ENCODE assay signal across 8 mouse cellular contexts in genomic region chr11:109611303-109612149, GRCm38 (mm10). TPM values are rescaled to one million over a fixed set of nuclear protein-coding genes. Genes with fewer than 3 reads are reported as not detected.
DNase-seq lines count a peak whose midpoint lies in the region; ATAC-seq and TF ChIP-seq lines count a peak whose summit lies in the region.

Gene Wipi1 (minus strand): TSS chr11:109611967.

- peaks cover 26% of the 10 kb centered on the region for H3K4me1 ChIP-seq in E14TG2a.4 (replicated peaks; ENCODE audit: low read depth, low read length)
- peaks cover 16% of the 10 kb centered on the region for H3K4me1 ChIP-seq in forebrain, embryonic 12.5 days
- H3K4me1 ChIP-seq in heart, postnatal 0 days (ENCODE audit: control insufficient read depth, insufficient read depth), result peaks cover 19% of the 10 kb centered on the region
- peaks cover 54% of the 10 kb centered on the region for H3K4me1 ChIP-seq in liver, embryonic 16.5 days (ENCODE audit: control insufficient read depth, low read depth, low read length)
- H3K4me1 ChIP-seq in neural tube, embryonic 13.5 days (replicated peaks), result peaks cover 18% of the 10 kb centered on the region
- H3K4me1 ChIP-seq in testis, adult 2 months (ENCODE audit: control insufficient read depth, insufficient read depth, low read length), result peaks cover 17% of the 10 kb centered on the region

- no peaks in the 10 kb centered on the region for H3K36me3 ChIP-seq in E14TG2a.4 (ENCODE audit: insufficient read depth, low read length)
- H3K36me3 ChIP-seq in forebrain, embryonic 12.5 days (replicated peaks), result no peaks in the 10 kb centered on the region
- H3K36me3 ChIP-seq in heart, postnatal 0 days (replicated peaks; ENCODE audit: control insufficient read depth, insufficient read depth, low read length), result 0 out of 2 replicates have a peak, but pooled peaks cover 3% of the 10 kb centered on the region
- no peaks in the 10 kb centered on the region for H3K36me3 ChIP-seq in liver, embryonic 16.5 days (ENCODE audit: control insufficient read depth, insufficient read depth)
- H3K36me3 ChIP-seq in neural tube, embryonic 13.5 days, result no peaks in the 10 kb centered on the region
- H3K36me3 ChIP-seq in testis, adult 2 months (ENCODE audit: control insufficient read depth, insufficient read depth, low read length), result no peaks in the 10 kb centered on the region

- ATAC-seq in forebrain, embryonic 12.5 days (ENCODE audit: low FRiP score), result peak; percentile 96
- ATAC-seq in heart, postnatal 0 days (ENCODE audit: insufficient read depth, low read depth), result peak; percentile 95
- peak; percentile 90 for ATAC-seq in liver, embryonic 16.5 days (ENCODE audit: low read depth)
- ATAC-seq in neural tube, embryonic 13.5 days (ENCODE audit: low read depth), result peak; percentile 97

- TF ChIP-seq POLR2A in testis, adult 2 months (IDR thresholded peaks at IDR 0.05; ENCODE audit: control insufficient read depth, low read depth, low read length), result peak; percentile 89

- peak within 1 kb of the TSS; percentile 91 for H3K4me2 ChIP-seq in forebrain, embryonic 12.5 days
- peak within 1 kb of the TSS; percentile 83 for H3K4me2 ChIP-seq in heart, postnatal 0 days (ENCODE audit: low read depth, low read length)
- H3K4me2 ChIP-seq in liver, embryonic 16.5 days (ENCODE audit: low read depth, low read length), result peak within 1 kb of the TSS; percentile 95
- H3K4me2 ChIP-seq in neural tube, embryonic 13.5 days, result peak within 1 kb of the TSS; percentile 84

- peaks cover 12% of the 10 kb centered on the region for H3K27me3 ChIP-seq in E14TG2a.4 (ENCODE audit: insufficient read depth, low read length)
- 0 out of 2 replicates have a peak, but pooled peaks cover 12% of the 10 kb centered on the region for H3K27me3 ChIP-seq in forebrain, embryonic 12.5 days
- no peaks in the 10 kb centered on the region for H3K27me3 ChIP-seq in heart, postnatal 0 days (ENCODE audit: control insufficient read depth, insufficient read depth, low read length)
- H3K27me3 ChIP-seq in liver, embryonic 16.5 days (ENCODE audit: control insufficient read depth, insufficient read depth, low read depth, low read length), result no peaks in the 10 kb centered on the region
- H3K27me3 ChIP-seq in neural tube, embryonic 13.5 days, result peaks cover 9% of the 10 kb centered on the region; the same call in 1 of the 2 replicates
- H3K27me3 ChIP-seq in testis, adult 2 months (ENCODE audit: control insufficient read depth, insufficient read depth, low read length), result no peaks in the 10 kb centered on the region

- no peak for TF ChIP-seq EP300 in heart, postnatal 0 days (IDR thresholded peaks at IDR 0.05; ENCODE audit: low read depth)

- DNase-seq in c-Kit-positive CD71-positive TER-119-positive erythroid progenitor cells, embryonic 14.5 days (ENCODE audit: low spot score), result peak; percentile 99
- DNase-seq in heart, postnatal 0 days (ENCODE audit: low spot score), result peak; percentile 100
- peak; percentile 100 for DNase-seq in kidney, postnatal 4 days

- H3K4me3 ChIP-seq in E14TG2a.4 (replicated peaks; ENCODE audit: low read length), result peak within 1 kb of the TSS; percentile 95
- peak within 1 kb of the TSS; percentile 61 for H3K4me3 ChIP-seq in forebrain, embryonic 12.5 days (replicated peaks)
- peak within 1 kb of the TSS; percentile 94 for H3K4me3 ChIP-seq in heart, postnatal 0 days (ENCODE audit: low read depth, low read length)
- H3K4me3 ChIP-seq in liver, embryonic 16.5 days (ENCODE audit: low read depth, low read length), result peak within 1 kb of the TSS; percentile 91
- H3K4me3 ChIP-seq in neural tube, embryonic 13.5 days, result peak within 1 kb of the TSS; percentile 71
- peak within 1 kb of the TSS; percentile 92 for H3K4me3 ChIP-seq in testis, adult 2 months (ENCODE audit: control insufficient read depth, low read depth, low read length)

- 0 out of 2 replicates have a peak within 1 kb of the TSS, but pooled peaks have one; percentile 32 for H3K27ac ChIP-seq in forebrain, embryonic 12.5 days
- H3K27ac ChIP-seq in heart, postnatal 0 days (ENCODE audit: low read depth), result peak within 1 kb of the TSS; percentile 97
- peak within 1 kb of the TSS; percentile 98 for H3K27ac ChIP-seq in liver, embryonic 16.5 days (ENCODE audit: low read length)
- H3K27ac ChIP-seq in neural tube, embryonic 13.5 days (replicated peaks), result peak within 1 kb of the TSS; percentile 70; the same call in 1 of the 2 replicates
- H3K27ac ChIP-seq in testis, adult 2 months (ENCODE audit: control insufficient read depth, insufficient read depth, low read depth, low read length), result peak within 1 kb of the TSS; percentile 80

- H3K9me3 ChIP-seq in E14TG2a.4 (ENCODE audit: low read length), result no peaks in the 10 kb centered on the region
- no peaks in the 10 kb centered on the region for H3K9me3 ChIP-seq in forebrain, embryonic 12.5 days
- H3K9me3 ChIP-seq in heart, postnatal 0 days (replicated peaks; ENCODE audit: control insufficient read depth, low read length), result no peaks in the 10 kb centered on the region
- no peaks in the 10 kb centered on the region for H3K9me3 ChIP-seq in liver, embryonic 16.5 days (replicated peaks; ENCODE audit: control insufficient read depth, low read length)
- no peaks in the 10 kb centered on the region for H3K9me3 ChIP-seq in neural tube, embryonic 13.5 days

- TF ChIP-seq CTCF in E14TG2a.4 (conservative IDR thresholded peaks at IDR 0.05; ENCODE audit: low read length), result no peak
- TF ChIP-seq CTCF in heart, postnatal 0 days (IDR thresholded peaks at IDR 0.05; ENCODE audit: low read depth), result no peak
- TF ChIP-seq CTCF in testis, adult 2 months (IDR thresholded peaks at IDR 0.05; ENCODE audit: control insufficient read depth, insufficient read depth, insufficient replicate concordance, low read depth, low read length), result peak; percentile 21; the same call in 1 of the 2 replicates

- H3K9ac ChIP-seq in forebrain, embryonic 12.5 days, result peak within 1 kb of the TSS; percentile 59
- H3K9ac ChIP-seq in heart, postnatal 0 days (replicated peaks; ENCODE audit: low read depth, low read length), result peak within 1 kb of the TSS; percentile 88
- peak within 1 kb of the TSS; percentile 94 for H3K9ac ChIP-seq in liver, embryonic 16.5 days (ENCODE audit: low read depth, low read length)
- peak within 1 kb of the TSS; percentile 74 for H3K9ac ChIP-seq in neural tube, embryonic 13.5 days

- WGBS in forebrain, embryonic 12.5 days, result under 1% methylated on average over 57 of the region's 58 CpGs
- under 1% methylated on average over 56 of the region's 58 CpGs for WGBS in heart, postnatal 0 days
- WGBS in liver, embryonic 16.5 days (ENCODE audit: insufficient replicate concordance), result under 1% methylated on average over 58 of the region's 58 CpGs
- WGBS in neural tube, embryonic 13.5 days, result under 1% methylated on average over 58 of the region's 58 CpGs

RNA-seq across cellular contexts. Expression of gene Wipi1, which starts in this region (rescaled TPM):
- polyA plus RNA-seq in forebrain, embryonic 12.5 days (2016; fragmentation: Nextera tagmentation; extraction: Ambion mirVana), result 12.9 and 13.6 TPM in 2 replicates
- total RNA-seq in heart, postnatal 0 days (2014; rRNA removed; ENCODE audit: low replicate concordance), result 40.8 and 53.2 TPM in 2 replicates
- polyA plus RNA-seq in heart, postnatal 0 days (2015; fragmentation: Nextera tagmentation; extraction: Ambion mirVana), result 65.4 and 67.1 TPM in 2 replicates
- polyA plus RNA-seq in liver, embryonic 16.5 days (2015; fragmentation: Nextera tagmentation; extraction: Ambion mirVana), result 23.6 and 24.0 TPM in 2 replicates
- polyA plus RNA-seq in neural tube, embryonic 13.5 days (2015; fragmentation: Nextera tagmentation; extraction: Ambion mirVana), result 23.4 and 24.7 TPM in 2 replicates
- 29.9 and 34.5 TPM in 2 replicates for polyA plus RNA-seq in testis, adult 2 months (2012; rRNA removed)

Comparison
In these comparisons a context has a peak if more than half of its experiments do, and no peak if none do; other contexts are left out.
1. Peak in every context shown above with its lines: DNase-seq, ATAC-seq, H3K4me3 ChIP-seq and H3K27ac ChIP-seq.
2. H3K27ac ChIP-seq: peak in every context shown above with its lines; median percentile 98 in liver, embryonic 16.5 days; 97 in heart, postnatal 0 days; 80 in testis, adult 2 months; 70 in neural tube, embryonic 13.5 days; 32 in forebrain, embryonic 12.5 days.